Mouse (Mus musculus) left cerebral cortex, postnatal 36 days (tissue): ENCODE results near the gene Gse1. TPM values are rescaled to one million over a fixed set of nuclear protein-coding genes. Genes with fewer than 3 reads are reported as not detected.
A peak's percentile ranks its signal among the peaks of the same experiment; 100 is the strongest.

Experiments used
- DNase-seq, 2 experiments: peaks; one replicate each; pipeline ENCODE4 v3.0.0; 2021 to 2022; ENCODE audit warnings: low spot score in 2 of 2, mixed read lengths in 1 of 2
- intact Hi-C: fragments of 180-260 bp; cut with DNase I; formaldehyde crosslinking; loops from one replicate; pipeline ENCODE4 v1.15.1; 2025
- total RNA-seq, 2 experiments: library from RNA; stranded (reverse); gene quantifications; 2 replicates each; pipeline ENCODE4 v1.2.3; 2021

Gene Gse1
- total RNA-seq, 2 experiments from 2014 or later, result 64.1 to 87.6 TPM

DNA sequence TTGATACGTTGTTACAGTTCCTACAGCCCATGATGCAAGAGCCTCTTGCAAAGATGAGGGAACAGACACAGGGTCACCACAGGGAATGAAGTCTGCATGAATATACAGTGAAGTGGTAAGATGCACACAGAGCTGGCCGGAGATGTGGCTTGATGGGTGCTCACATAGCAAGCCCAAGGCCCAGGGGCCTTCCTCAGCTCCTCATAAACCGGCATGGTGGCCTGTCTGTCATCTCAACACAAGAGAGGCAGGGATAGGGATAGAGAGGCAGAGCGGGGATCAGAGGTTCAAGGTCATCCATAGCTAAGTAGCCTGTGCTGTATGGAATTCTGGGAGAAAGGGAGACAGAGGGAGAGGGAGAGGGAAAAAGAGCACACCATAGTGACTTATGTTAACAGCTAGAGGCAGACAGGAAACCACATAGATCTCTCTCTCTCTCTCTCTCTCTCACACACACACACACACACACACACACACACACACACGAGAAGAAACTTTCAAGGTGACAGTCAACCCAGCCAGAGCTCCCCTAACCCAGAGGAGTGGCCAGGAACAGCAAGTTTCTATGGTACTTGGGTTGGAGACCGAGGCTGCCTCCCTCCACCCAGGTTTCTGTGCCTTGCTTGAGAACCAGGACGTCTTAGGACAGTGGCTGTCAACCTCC lies 175.5 kb downstream of the Gse1 start:
- no peak for DNase-seq
- intact Hi-C loops, result no loop called here

DNA sequence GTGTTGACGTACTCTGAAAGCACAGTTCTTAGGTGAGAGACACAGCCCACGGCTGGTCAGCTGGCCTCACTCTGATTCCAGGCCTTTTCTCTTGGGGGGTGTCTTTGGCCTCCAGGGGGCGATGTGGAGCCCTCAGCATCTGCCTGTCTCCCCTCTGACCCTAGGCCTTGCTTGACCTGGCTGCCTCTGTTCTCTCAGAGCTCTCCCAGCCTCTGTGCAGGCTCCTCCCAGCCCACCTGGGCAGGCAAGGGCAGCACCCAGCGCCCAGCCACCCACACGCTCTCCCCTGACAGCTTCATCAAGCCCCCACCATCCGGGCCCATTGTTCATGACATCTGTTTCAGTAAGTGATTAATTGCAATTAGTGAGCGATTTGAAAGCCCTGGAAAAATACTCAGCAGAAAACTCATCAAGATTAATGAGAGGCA lies 176.4 kb downstream of the Gse1 start:
- intact Hi-C loops, result no loop called here
- DNase-seq, result no peak

DNA sequence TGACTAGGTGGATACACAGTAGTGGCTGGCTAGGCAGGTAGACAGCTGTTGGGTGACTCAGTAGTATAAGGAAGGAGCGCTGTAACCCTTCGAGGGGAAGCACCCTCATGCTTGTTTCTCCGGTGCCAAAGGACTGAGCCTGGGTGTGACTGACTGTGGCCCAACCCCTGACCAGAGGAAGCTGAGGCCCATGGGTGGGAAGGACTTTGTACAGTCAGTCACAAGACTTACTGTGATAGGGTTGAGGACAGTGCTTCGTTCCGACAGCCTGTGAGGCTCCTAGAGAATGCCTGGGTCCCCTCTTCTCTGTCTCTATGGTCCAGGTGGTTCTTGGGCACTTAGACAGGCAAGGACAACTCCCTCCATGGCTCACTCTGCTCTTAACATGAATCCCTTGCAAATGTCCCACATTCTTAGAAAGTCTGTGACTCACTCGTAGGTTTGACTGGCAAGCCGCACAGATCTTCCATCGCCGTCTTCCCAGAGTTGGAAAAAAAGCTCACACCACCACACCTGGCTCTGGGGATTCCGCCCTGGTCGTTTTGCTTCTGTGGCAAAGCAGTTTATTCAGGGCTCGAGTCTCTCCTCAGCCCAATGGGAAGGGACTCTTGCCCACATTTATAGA lies 177.9 kb downstream of the Gse1 start:
- intact Hi-C loops, result no loop called here
- no peak for DNase-seq

DNA sequence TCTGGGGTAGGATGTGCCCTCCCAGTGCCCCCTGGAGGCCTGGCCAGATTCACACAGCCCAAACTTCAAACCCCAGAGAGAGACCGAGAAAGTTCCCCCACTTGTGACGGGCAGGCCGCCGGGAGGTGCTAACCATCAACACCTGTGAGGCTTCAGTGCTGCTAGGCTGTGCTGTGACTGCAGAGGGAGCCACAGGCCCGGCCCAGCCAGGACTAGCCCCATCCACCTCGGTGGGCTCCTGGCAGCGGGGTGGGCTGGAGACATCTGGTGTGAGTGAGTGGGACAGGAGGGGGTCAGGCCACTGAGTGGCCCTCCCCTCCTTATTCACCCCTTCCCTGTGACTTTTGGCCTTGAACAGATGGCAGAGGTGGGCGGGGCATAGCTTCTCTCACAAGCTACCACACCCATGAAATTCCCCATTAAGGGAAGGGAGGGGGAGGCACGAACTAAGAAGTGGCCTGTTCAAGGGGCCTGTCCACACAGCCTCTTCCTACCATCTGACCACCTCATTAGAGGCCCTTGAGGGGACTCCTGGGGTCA lies 179.5 kb downstream of the Gse1 start:
- intact Hi-C loops, result no loop called here
- no peak for DNase-seq

DNA sequence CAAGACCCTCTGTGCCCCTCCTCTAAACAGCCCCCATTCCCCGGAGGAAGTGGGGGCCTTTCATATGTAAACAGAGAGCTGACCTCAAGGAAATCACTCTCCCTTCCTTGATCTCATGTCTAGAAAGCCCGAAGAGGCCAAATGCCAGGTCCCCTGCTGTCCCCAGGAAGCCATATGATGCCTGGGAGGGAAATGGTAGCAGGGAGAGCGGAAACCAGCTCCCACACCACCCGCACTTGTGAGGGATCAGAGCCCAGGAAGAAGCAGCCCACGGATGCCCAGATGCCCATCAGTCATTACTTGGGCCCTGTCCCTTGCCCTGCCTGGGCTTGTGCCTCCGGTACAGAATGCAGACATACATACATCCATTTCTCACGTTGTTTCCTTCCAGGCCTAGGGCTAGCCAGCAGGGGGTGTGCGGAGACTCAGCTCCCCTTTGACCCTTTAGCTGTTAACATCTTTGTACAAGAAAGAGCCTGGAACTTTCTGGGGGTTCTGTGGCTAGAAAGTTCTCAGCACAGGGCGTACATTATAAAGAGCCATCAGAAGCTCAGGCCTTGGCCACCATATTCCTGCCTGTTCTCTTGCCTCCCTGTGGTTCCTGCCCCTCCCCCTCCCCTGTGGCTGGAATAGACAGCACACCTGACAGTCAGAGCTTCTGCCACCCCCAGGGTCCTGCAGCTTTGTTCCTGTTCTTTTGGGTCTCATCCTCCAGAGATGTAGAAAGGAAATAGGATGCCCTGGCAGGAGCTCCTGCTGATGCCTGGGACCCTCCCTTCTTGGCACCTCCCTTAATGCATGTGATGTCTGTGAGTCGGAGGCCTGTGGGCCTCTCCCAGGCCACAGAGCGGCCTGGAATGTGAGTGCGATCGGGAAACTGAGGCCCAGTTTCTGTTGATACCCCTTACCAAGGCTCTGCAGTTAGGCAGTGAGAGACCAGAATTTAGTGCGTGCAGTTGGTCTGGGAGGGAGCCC lies 180.3 kb downstream of the Gse1 start:
- no peak for DNase-seq
- intact Hi-C loops, result no loop called here

DNA sequence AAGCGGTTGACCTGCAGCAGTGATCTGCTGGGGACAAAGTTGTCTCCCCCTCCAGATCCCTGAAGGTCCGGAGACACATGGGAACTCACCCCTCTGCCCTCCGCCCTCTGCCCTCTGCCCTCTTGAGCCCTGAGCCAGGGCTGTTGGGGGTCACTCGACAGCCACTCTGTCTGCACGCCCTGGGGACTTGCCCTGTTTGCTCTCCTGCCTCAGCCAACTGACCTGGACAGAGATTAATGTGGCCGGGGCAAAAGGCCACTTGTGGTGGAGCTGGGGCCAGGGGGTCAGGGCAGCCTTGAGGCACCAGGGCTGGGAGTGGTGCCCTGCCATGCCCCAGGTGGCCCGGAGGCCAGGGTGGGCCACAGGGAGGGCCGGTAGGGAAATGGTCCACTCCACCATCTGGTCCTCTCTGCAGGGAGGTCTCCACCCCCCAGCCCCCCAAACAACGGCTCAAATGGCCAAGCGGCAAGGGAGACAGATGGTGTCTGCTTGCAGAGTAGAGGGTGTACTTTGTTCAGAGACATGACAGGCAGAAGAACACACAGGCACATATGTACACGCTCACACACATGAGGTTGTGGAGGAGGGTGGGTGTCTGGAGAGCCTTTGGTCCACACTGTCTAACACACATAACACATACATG lies 181.2 kb downstream of the Gse1 start:
- no peak for DNase-seq
- intact Hi-C loops, result loop anchor here (5.0 kb wide), 1 partner anchor 123 kb away; no protein-coding TSS in a partner anchor

DNA sequence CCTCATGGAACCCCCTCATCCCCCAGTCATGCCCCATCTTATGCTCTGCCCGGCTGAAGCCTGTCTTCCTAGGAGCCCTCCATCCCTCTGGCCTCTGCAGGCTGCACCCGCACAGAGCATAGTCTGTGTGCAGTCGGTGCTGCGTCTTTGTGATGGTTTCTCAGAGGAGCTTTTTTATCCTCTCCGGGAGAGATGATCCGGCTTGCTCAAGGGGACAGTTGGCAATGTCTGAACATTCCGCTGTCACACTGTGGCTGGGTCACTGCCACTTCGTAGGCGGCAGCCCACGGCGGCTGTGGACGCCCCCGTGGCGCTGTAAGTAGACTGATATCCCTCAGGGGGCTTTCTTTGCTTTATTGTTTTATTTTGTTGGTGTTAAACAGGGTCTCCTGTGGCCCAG lies 182.8 kb downstream of the Gse1 start:
- no peak for DNase-seq
- intact Hi-C loops, result loop anchor here (5.0 kb wide), 1 partner anchor 121 kb away; no protein-coding TSS in a partner anchor

DNA sequence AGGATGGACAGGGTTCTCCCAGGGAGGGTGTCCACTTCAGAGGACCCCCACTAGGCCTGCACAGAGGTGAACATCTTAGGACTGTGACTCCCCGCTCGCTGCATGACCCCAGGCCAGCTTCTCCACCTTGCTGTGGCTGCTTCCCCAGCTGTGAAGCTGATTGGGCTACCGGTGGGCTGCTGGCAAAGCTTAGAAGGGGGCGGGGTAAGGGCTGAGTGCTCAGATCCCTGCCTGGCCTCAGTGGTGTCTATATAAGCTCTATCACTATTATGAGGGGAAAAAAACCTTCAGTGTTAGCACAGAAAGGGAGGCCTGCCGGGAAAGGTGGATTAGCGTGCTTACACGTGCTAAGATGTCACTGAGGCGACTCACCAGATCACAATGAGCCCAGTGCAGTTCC lies 183.6 kb downstream of the Gse1 start:
- intact Hi-C loops, result loop anchor here (5.0 kb wide), 1 partner anchor 120 kb away; no protein-coding TSS in a partner anchor

DNA sequence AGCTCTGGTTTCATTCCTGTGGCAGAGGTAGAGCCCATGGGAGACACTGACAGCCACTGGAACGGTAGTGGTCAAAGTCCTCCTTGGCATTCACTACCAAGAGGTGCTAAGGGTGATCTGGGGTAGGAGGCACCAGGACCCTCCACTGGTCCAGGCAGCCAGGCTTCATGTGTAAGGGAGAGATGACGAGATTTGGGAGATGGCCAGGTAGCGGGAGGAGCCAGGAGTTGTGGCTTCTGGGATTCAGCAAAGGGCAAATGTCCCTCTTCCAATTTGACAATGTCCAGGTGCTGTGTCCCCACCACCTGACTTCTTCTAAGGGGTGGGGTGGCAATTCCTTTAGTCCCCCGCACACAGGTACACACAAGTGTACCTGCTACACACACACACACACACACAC lies 184.1 kb downstream of the Gse1 start:
- intact Hi-C loops, result loop anchor here (5.0 kb wide), 1 partner anchor 120 kb away; no protein-coding TSS in a partner anchor
- DNase-seq, result no peak

More for the DNA sequence above, 183.6 kb downstream of the Gse1 start:
- no peak for DNase-seq

DNA sequence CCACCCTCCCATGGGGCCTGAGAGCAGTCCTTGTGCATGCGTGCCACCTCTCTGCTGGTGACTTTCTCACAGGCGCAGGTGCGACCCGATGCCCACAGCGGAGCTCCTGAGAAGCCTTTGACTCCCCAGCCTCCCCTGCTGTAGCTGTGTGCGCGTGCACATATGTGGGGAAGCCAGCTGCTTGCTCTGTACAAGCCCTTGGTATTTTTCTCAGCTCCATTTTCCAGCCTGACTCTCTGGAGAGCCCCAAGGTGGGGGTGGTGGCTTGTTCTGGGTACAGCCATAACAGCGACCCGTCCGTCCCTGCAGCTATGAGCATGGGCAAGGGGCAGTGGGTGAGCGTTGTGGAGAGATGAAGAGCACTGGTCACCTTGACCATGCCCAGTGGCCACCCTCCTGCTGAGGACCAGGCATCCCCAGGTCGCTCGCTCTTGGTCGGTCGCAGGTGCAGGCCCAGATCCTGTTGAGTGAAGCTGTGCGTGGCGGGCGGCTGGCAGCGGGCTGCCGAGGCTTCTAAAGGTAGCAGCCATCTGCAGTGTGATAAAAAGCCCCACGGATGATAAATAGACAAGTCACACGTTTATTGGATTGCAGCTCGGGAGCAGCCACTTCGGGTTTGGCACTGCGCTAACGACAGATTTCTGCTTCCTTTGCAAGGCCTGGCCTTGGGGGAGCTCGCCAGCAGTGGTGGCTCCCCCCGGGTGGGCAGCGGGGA lies 184.8 kb downstream of the Gse1 start:
- peak; percentile 67 to 80 for DNase-seq
- intact Hi-C loops, result loop anchor here (5.0 kb wide), 1 partner anchor 119 kb away; no protein-coding TSS in a partner anchor

DNA sequence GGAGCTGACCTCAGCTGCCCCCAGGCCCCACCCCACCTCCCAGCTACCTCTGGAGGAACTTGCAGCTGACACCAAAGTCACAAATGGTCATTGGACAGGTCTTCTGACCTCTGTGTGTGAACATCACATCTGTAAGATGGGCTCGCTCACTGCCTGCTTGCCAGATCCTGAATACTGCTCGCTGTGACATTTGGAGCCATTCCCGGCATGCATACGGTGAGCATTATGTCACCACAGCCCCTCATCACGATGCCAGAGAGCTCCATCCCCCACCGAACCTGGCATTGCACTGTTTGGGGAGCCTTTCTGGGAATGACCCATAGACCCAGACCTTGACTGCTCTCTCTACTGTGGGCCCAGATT lies 185.4 kb downstream of the Gse1 start:
- DNase-seq, result no peak
- intact Hi-C loops, result loop anchor here (5.0 kb wide), 1 partner anchor 119 kb away; no protein-coding TSS in a partner anchor

DNA sequence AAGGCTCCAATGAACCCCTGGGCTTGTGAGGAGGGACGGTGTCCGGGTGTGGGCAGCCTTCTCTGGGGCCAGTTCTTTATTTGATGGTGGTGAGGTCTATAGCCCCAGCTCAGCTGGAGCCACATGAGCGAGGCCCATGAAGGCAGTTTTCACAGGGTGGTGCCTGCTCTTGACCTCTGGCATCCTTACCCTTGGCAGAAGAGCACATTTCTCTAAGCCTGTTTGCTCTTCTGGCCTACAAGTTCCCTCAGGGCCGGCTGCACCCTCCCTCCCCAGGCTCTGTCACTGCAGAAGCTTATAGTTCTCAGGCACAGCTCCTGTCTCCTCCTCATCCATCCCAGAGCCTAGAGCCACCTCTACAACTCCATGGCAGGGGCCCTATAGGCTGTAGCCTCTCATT lies 186.0 kb downstream of the Gse1 start:
- intact Hi-C loops, result loop anchor here (5.0 kb wide), 1 partner anchor 118 kb away; no protein-coding TSS in a partner anchor
- no peak for DNase-seq

DNA sequence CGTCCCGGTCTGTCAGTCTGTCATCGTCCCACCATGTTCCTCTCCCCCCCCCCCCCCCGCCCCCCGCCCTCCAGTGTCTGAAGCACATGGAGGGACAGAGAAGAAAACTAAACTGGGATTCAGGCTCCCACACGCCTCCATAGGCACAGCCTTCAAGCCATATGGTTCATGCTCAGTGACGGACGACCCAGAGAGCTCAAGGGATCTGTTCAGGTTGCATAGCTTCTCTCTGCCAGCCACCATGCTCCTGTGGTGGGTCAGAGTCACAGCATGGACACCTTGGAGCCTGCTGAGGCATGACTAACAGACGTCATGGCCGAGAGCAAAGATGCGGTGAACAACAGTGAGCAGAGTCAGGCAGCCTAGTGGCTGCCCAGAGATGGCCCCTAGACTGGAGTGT lies 187.2 kb downstream of the Gse1 start:
- intact Hi-C loops, result loop anchor here (5.0 kb wide), 2 partner anchors 33 to 72 kb away; no protein-coding TSS in a partner anchor

DNA sequence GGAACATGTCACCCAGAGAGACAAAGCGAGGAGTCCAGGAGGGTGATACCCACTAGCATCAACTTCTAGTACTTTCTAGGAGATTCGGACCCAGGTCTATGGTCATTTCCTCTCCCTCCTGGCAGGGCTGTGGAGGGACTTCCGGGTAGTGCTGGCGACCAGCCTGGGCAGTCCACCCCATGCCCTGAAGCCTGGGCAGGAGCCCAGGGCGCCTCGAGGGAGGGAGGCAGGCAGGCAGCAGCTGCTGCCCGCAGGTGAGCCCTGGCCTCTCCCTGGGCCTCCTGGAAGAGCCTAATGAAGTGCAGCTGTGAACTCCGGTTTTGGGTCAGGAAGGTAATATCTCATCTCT lies 187.9 kb downstream of the Gse1 start:
- intact Hi-C loops, result loop anchor here (5.0 kb wide), 2 partner anchors 34 to 71 kb away; no protein-coding TSS in a partner anchor
- DNase-seq, result no peak

More for the DNA sequence above, 187.2 kb downstream of the Gse1 start:
- peak in 1 of 2 experiments; percentile 30 for DNase-seq

DNA sequence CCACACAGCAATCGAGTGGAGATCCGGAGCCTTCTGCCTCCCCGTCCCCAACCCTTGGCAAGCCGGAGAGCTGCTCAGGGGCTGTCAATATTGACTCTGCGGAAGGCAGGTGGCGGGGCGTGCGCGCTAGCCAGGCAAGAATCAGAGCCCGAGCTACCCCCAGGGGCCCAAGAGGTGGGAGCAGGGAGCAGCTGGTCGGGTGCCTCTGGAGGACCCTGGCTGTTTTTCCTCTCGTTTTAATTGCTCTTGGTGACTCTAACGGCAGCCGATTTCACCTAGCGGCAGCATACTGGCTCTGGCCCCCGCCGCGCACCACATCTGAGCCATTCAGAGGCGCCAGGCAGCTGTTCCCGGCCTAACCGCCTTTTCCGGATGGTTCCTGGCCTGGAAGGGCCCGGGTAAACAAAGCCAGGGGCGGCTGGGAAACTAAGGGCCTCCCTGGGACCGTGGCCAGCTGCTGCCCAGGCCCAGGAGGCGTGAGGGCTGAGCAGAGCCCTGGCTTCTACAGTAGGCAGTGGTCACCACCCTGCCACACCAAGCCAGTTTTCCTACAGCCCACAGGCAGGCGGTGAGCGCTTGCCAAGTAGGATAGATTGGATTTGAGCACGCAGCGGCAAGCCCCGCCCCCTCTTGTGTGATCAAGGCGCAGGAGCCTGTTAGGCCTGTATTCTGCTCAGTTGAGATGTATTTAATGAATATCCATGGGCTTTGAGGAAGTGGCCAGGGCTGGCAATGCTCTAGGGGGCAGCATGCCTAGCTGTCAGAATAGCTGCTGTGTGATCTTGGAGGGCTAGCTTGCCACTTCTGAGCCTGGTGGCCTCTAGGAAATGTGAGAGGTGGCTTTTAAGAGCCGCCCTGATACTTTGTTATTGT lies 188.5 kb downstream of the Gse1 start:
- intact Hi-C loops, result loop anchor here (5.0 kb wide), 2 partner anchors 34 to 71 kb away; no protein-coding TSS in a partner anchor
- peak in 1 of 2 experiments; percentile 55 for DNase-seq

DNA sequence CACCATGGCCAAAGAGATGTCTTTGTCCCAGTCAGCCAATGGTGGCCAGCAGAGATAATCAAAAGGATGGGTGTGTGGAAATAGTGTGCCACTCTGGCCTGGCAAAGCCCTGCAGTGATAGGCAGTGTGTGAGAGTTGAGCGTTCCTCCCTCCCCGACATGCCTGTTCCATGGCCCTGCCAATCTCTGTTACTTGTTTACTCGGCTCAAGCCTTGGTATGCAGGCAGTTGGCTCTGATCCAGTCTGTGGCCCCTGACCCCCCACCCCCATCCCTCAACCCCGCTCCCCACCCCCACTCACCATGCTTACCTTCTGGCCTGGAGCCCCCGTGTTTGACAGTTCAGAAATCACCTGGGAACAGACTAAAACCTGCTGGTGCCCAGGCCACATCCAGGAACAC lies 189.9 kb downstream of the Gse1 start:
- intact Hi-C loops, result loop anchor here (5.0 kb wide), 2 partner anchors 36 to 69 kb away; no protein-coding TSS in a partner anchor
- no peak for DNase-seq

DNA sequence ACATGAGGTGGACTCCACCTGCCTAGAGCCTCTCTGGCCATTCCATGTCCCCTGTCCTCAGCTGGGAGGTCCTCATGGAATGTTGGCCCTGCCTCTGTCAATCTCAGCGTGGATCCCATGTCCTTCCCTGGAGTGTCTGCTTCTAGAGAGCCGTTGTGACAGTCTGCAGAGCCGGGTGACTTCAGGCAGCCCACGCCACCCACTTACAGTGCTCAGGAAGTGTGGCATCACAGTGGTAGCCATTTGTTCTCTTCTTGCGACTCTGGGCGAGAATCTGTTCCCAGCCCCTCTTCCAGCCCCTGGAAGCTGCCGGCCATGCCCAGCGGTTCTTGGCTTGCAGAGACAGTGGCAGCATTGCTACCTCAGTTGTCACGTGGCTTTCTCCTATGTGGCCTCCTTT lies 191.4 kb downstream of the Gse1 start:
- no peak for DNase-seq
- intact Hi-C loops, result loop anchor here (5.0 kb wide), 2 partner anchors 37 to 68 kb away; no protein-coding TSS in a partner anchor
